Mouse (Mus musculus): Measurements from ENCODE around the gene St6galnac3.
A peak's percentile ranks its signal among the peaks of the same experiment; 100 is the strongest.
"Not testable (repeated sequence)": the region's sequence is repeated elsewhere in the genome, so short reads cannot be mapped to it uniquely, and the experiment has no call there.

Gene St6galnac3

DNA sequence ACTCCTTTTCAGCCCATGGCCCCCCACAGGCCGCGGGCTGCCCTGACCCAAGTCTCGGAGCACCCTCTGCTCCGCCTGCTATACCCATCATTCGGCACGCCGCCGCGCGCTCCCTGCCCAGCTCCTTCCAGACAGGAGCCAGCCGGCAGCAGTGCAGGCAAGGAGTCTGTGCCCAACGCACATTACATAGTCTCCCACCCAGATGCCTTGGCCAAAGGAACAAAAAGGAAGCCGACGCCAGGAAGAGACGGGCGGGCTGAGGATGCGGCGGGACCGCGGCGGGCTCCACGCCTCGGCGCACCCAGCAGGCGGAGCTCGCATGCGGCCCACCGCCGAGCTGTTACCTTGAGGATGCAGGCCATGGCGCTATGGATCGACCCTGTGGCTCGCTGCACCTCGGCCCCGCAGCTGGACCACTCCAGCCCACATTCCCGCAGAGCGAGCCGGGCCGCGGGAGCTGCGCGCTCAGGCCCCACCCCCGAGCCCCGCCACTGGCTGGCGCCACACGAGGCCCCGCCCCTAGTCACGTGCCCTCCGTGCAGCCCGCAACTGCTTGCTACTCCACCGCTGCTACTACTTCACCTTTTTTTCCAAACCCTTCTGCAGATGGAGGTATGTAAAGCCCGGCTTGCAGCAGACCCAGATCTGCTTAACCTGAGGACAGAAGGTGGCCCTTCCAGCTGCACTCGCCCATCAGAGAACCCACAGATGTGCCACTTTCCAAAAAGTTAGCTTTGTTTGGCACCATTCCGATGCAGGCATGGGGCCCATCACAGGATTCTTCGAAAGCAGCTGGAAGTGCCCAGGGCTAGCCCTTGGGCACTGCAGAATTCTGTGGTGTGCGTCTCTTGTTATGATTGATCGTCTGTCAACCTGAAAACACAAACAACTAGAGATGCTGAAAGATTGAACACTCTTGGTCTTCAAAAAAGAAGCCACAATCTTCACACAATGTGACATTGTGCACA lies at the start of gene St6galnac3:
Gene St6galnac3 (minus strand): TSS at position 474 of the 968 bp plus-strand sequence.
- peak; percentile 81 for DNase-seq

DNA sequence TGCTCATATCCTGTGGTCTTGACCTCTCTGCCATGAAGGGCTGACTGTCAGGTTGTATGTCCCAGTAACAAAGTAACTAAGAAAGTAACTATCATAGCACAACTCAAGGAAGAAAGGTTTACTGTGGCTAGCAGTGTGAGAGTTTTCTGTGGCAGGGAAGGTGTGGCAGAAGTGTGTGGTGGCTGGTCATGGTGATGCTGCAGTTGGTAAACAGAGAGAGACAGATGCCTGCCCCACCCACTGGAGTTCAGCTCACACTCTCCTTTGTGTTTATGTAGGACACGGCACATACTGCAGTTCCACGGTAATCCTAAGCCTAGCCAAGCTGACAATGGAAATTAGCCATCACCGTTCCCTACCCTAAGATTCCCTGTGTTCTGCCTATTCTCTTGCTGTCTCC lies 49.6 kb upstream of the St6galnac3 start:
- DNase-seq: no peak

GRCm38 (mm10) chr3:153771479-153771878 lies 46.5 kb upstream of the St6galnac3 start:
- DNase-seq: no peak

GRCm38 (mm10) chr3:153770573-153770972 lies 45.6 kb upstream of the St6galnac3 start:
- DNase-seq: no peak

- DNase-seq: no peak
Observed at GRCm38 (mm10) chr3:153769220-153769619, 44.2 kb upstream of the St6galnac3 start.

- no peak for DNase-seq
Observed at GRCm38 (mm10) chr3:153765171-153765570, 40.2 kb upstream of the St6galnac3 start.

GRCm38 (mm10) chr3:153764760-153765159 lies 39.8 kb upstream of the St6galnac3 start:
- no peak for DNase-seq

- no peak for DNase-seq
Observed at GRCm38 (mm10) chr3:153761171-153761570, 36.2 kb upstream of the St6galnac3 start.

- no peak for DNase-seq
Observed at GRCm38 (mm10) chr3:153759269-153759668, 34.3 kb upstream of the St6galnac3 start.

GRCm38 (mm10) chr3:153756500-153756996 lies 31.6 kb upstream of the St6galnac3 start:
- DNase-seq: no peak

GRCm38 (mm10) chr3:153755785-153756326 lies 30.9 kb upstream of the St6galnac3 start:
- not testable (repeated sequence) for DNase-seq

GRCm38 (mm10) chr3:153751435-153751834 lies 26.5 kb upstream of the St6galnac3 start:
- DNase-seq: no peak

GRCm38 (mm10) chr3:153749359-153749758 lies 24.4 kb upstream of the St6galnac3 start:
- no peak for DNase-seq

GRCm38 (mm10) chr3:153748293-153748692 lies 23.3 kb upstream of the St6galnac3 start:
- no peak for DNase-seq

DNA sequence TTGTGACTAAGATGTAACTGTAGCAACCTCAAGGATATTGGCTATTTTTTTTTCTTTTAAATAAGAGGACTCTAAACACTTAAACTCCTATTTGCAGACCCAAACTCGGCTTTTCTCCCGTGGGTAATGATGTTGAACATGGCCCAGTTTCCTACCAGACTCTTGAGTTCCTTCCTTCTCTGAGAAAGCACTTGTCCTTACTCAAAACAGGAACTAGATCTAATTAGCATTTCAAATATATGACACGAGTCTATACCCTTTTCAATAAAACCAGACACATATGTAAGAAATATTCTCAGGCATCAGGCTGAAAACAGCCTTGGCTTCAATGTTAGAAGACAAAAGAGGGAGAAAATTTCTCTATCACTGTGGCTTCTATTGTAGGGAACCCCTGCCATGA lies 20.1 kb upstream of the St6galnac3 start:
- no peak for DNase-seq

- no peak for DNase-seq
Observed at GRCm38 (mm10) chr3:153744447-153744846, 19.5 kb upstream of the St6galnac3 start.

DNA sequence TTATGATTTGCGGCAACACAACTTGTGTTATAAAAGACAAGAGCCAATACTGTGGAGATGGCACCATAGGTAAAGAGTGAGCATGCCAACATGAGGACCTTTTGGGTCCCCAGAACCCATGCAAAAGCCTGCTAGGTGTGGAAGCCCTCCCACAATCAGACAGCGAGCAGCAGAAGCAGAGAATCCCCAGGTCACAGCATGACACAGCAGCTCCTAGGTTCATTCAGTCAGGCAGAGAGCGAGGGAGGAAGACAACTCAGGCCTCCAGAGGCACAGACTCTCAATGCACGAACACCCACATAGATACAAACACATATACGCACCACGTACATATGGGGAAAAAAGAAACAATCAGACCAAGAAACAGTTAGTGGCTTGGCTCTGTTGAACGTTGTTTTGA lies 16.8 kb upstream of the St6galnac3 start:
- DNase-seq: no peak

- no peak for DNase-seq
Observed at GRCm38 (mm10) chr3:153739351-153739750, 14.4 kb upstream of the St6galnac3 start.

- no peak for DNase-seq
Observed at GRCm38 (mm10) chr3:153738421-153738820, 13.4 kb upstream of the St6galnac3 start.

DNA sequence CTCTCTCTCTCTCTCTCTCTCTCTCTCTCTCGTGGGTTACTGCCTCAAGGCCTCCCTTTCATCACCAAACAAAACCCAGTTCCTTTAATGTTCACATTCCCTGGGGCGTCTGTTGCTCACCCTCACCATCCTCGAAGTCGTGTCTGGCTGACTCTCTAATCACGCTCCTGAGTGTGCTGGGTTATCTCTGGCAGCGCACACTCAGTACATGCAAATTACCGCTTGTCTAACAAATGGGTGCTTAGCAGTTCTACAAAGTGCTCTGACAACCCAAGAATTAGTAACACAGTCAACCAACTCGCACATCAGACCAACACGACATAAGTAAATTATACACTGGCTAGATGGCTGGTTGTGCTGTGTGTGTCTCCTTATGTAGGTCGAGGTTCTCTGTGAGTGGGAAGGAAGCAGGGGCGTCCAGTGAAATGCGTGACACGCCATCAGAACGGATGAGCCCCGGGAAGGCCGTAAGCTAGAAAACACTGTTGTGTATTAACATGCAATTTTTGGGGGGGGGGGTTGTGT lies 11.8 kb upstream of the St6galnac3 start:
- no peak for DNase-seq

GRCm38 (mm10) chr3:153735796-153736549 lies 11.0 kb upstream of the St6galnac3 start:
- no peak for DNase-seq

DNA sequence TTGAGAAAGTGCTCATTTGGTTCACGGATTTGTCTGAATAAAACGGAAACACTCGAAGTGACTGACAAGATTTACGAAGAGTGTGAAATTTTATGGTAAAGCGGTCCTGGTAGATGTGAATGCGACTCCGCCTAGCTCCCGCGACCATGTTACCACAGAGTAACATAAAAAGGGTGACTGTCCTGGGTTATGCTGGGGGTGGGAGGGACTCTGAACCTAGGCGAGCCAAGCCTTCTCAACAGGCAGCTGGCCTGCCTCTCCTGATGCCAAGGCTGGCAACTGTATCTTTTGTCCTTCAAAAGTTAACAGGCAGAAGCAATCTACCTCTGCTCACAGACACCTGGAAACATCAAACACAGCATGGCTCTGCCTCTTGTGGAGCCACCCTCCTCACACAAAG lies 9.8 kb upstream of the St6galnac3 start:
- no peak for DNase-seq
